Mouse (Mus musculus): ENCODE results near the gene Matk. TPM values are rescaled to one million over a fixed set of nuclear protein-coding genes. Genes with fewer than 3 reads are reported as not detected.
"Not testable (repeated sequence)": the region's sequence is repeated elsewhere in the genome, so short reads cannot be mapped to it uniquely, and the experiment has no call there.

Matk gene
- total RNA-seq, 1 experiment = 0.85 TPM

DNA sequence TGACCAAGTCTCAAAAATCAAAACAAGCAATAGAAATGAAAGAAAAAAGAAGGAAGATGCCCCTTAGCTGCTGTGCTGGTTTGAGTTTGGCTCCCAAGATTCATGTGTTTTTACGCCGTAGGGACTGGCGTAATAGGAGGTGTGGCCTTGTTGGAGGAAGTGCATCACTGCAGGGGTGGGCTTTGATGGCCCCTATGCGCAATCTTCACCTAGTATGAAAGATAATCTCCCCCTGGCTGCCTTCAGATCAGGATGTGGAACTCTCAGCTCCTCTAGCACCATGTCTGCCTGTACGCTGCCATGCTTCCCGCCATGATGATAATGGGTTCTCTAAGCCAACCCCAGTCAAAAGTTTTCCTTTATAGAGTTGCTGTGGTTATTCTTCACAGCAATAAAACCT lies 36.5 kb upstream of the Matk start:
- Histone ChIP-seq H3K27ac (ENCODE audit: insufficient read depth, low read depth, low read length, poor library complexity, severe bottlenecking) (no peak overlapping the region), H3K4me3 (ENCODE audit: insufficient read depth in 1 of 2, low read depth in 1 of 2, low read length in 2 of 2, poor library complexity in 1 of 2, severe bottlenecking in 1 of 2) (0 out of 4 replicates have a peak overlapping the region, but pooled peaks of 1 of the 2 experiments have one; percentile 35), H3K9me3 (ENCODE audit: control insufficient read depth, insufficient read depth, low read depth, low read length) (no peaks in the 10 kb centered on the region), H3K9ac (ENCODE audit: insufficient read depth, low read depth, low read length, poor library complexity, severe bottlenecking) (no peak overlapping the region), H3K36me3 (ENCODE audit: control insufficient read depth, insufficient read depth, low read length, poor library complexity, severe bottlenecking) (no peaks in the 10 kb centered on the region), H3K4me1 (ENCODE audit: control insufficient read depth in 2 of 2, insufficient read depth in 2 of 2, low read length in 2 of 2, poor library complexity in 1 of 2) (peaks cover 0 to 2% of the 10 kb centered on the region in 2 experiments; a peak in 1 of 4 replicates)
- no peak for TF ChIP-seq MAFK (IDR thresholded peaks at IDR 0.05; ENCODE audit: insufficient read depth, low read depth, low read length)
- TF ChIP-seq ZC3H11A (IDR thresholded peaks at IDR 0.05; ENCODE audit: borderline replicate concordance, low read depth, low read length) = no peak
- no peak for TF ChIP-seq CHD2 (IDR thresholded peaks at IDR 0.05; ENCODE audit: low read depth, low read length)
- TF ChIP-seq HCFC1 (IDR thresholded peaks at IDR 0.05; ENCODE audit: borderline replicate concordance, insufficient read depth, low read length) = no peak
- TF ChIP-seq ZNF384 (IDR thresholded peaks at IDR 0.05; ENCODE audit: low read depth, low read length) = no peak
- no peak for DNase-seq (ENCODE audit: low read depth, low spot score)
- in situ Hi-C loops (cut with MboI; ENCODE audit: low sequenced_read_pairs in 2 of 2, unreplicated experiment in 2 of 2) = no loop called here

- in situ Hi-C loops (cut with MboI; ENCODE audit: low sequenced_read_pairs in 2 of 2, unreplicated experiment in 2 of 2) = no loop called here
- DNase-seq (ENCODE audit: low read depth, low spot score) = no peak
- H3K9me3 ChIP-seq (ENCODE audit: control insufficient read depth, insufficient read depth, low read depth, low read length) = no peaks in the 10 kb centered on the region
- no peak overlapping the region for H3K27ac ChIP-seq (ENCODE audit: insufficient read depth, low read depth, low read length, poor library complexity, severe bottlenecking)
- peaks cover 0 to 2% of the 10 kb centered on the region in 2 experiments; a peak in 1 of 4 replicates for H3K4me1 ChIP-seq (ENCODE audit: control insufficient read depth in 2 of 2, insufficient read depth in 2 of 2, low read length in 2 of 2, poor library complexity in 1 of 2)
- no peak overlapping the region for H3K4me3 ChIP-seq (ENCODE audit: insufficient read depth in 1 of 2, low read depth in 1 of 2, low read length in 2 of 2, poor library complexity in 1 of 2, severe bottlenecking in 1 of 2)
- no peaks in the 10 kb centered on the region for H3K36me3 ChIP-seq (ENCODE audit: control insufficient read depth, insufficient read depth, low read length, poor library complexity, severe bottlenecking)
- TF ChIP-seq ZNF384 (IDR thresholded peaks at IDR 0.05; ENCODE audit: low read depth, low read length) (no peak), ZC3H11A (IDR thresholded peaks at IDR 0.05; ENCODE audit: borderline replicate concordance, low read depth, low read length) (no peak), MAFK (IDR thresholded peaks at IDR 0.05; ENCODE audit: insufficient read depth, low read depth, low read length) (no peak), HCFC1 (IDR thresholded peaks at IDR 0.05; ENCODE audit: borderline replicate concordance, insufficient read depth, low read length) (no peak), CHD2 (IDR thresholded peaks at IDR 0.05; ENCODE audit: low read depth, low read length) (no peak)
- H3K9ac ChIP-seq (ENCODE audit: insufficient read depth, low read depth, low read length, poor library complexity, severe bottlenecking) = no peak overlapping the region
Measured at GRCm38 (mm10) chr10:81216810-81217209, 35.9 kb upstream of the Matk start.

DNA sequence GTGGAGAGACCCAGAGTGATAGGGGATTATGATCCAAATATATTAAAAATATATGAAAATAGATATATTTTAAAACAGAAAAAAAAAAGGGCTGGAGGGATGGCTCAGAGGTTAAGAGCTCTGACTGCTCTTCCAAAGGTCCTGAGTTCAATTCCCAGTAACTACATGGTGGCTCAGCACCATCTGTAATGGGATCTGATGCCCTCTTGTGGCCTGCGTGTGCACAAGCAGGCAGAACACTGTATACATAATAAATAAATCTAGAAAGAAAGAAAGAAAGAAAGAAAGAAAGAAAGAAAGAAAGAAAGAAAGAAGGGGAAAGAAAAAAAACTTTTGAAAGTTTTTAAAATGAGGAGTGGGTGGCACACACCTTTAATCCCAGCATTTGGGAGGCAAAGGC lies 35.5 kb upstream of the Matk start:
- H3K4me1 ChIP-seq (ENCODE audit: control insufficient read depth in 2 of 2, insufficient read depth in 2 of 2, low read length in 2 of 2, poor library complexity in 1 of 2); in situ Hi-C loops (cut with MboI; ENCODE audit: low sequenced_read_pairs in 2 of 2, unreplicated experiment in 2 of 2): not testable (repeated sequence)

DNA sequence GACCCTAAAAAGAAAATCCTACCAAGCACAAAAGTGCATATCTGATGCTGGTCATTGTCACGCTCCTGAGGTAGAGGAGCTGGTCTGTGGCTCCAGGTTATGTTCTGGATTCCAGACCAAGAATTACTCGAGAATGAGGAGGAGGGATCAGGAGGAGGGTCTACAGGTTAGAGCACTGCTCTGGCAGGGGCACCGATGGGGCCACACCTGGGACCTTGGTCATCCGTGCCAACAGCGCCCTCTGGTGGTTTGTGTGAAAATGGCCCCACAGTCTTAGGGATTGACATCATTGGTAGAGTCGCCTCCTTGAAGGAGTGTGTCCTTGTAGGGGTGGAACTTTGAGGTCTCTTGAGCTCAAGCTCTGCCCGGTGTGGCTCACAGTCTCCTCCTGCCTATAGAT lies 34.8 kb upstream of the Matk start:
- Histone ChIP-seq H3K36me3 (ENCODE audit: control insufficient read depth, insufficient read depth, low read length, poor library complexity, severe bottlenecking) (no peaks in the 10 kb centered on the region), H3K9ac (ENCODE audit: insufficient read depth, low read depth, low read length, poor library complexity, severe bottlenecking) (no peak overlapping the region), H3K4me3 (ENCODE audit: insufficient read depth in 1 of 2, low read depth in 1 of 2, low read length in 2 of 2, poor library complexity in 1 of 2, severe bottlenecking in 1 of 2) (no peak overlapping the region), H3K27ac (ENCODE audit: insufficient read depth, low read depth, low read length, poor library complexity, severe bottlenecking) (no peak overlapping the region), H3K9me3 (ENCODE audit: control insufficient read depth, insufficient read depth, low read depth, low read length) (no peaks in the 10 kb centered on the region), H3K4me1 (ENCODE audit: control insufficient read depth in 2 of 2, insufficient read depth in 2 of 2, low read length in 2 of 2, poor library complexity in 1 of 2) (peaks cover 0 to 2% of the 10 kb centered on the region in 2 experiments; a peak in 1 of 4 replicates)
- no peak for TF ChIP-seq MAFK (IDR thresholded peaks at IDR 0.05; ENCODE audit: insufficient read depth, low read depth, low read length)
- DNase-seq (ENCODE audit: low read depth, low spot score) = no peak
- in situ Hi-C loops (cut with MboI; ENCODE audit: low sequenced_read_pairs in 2 of 2, unreplicated experiment in 2 of 2) = no loop called here

More for the DNA sequence above, 35.5 kb upstream of the Matk start:
- not testable (repeated sequence) for H3K9ac ChIP-seq (ENCODE audit: insufficient read depth, low read depth, low read length, poor library complexity, severe bottlenecking); H3K4me3 ChIP-seq (ENCODE audit: insufficient read depth in 1 of 2, low read depth in 1 of 2, low read length in 2 of 2, poor library complexity in 1 of 2, severe bottlenecking in 1 of 2); DNase-seq (ENCODE audit: low read depth, low spot score); H3K36me3 ChIP-seq (ENCODE audit: control insufficient read depth, insufficient read depth, low read length, poor library complexity, severe bottlenecking); H3K9me3 ChIP-seq (ENCODE audit: control insufficient read depth, insufficient read depth, low read depth, low read length); H3K27ac ChIP-seq (ENCODE audit: insufficient read depth, low read depth, low read length, poor library complexity, severe bottlenecking)

DNA sequence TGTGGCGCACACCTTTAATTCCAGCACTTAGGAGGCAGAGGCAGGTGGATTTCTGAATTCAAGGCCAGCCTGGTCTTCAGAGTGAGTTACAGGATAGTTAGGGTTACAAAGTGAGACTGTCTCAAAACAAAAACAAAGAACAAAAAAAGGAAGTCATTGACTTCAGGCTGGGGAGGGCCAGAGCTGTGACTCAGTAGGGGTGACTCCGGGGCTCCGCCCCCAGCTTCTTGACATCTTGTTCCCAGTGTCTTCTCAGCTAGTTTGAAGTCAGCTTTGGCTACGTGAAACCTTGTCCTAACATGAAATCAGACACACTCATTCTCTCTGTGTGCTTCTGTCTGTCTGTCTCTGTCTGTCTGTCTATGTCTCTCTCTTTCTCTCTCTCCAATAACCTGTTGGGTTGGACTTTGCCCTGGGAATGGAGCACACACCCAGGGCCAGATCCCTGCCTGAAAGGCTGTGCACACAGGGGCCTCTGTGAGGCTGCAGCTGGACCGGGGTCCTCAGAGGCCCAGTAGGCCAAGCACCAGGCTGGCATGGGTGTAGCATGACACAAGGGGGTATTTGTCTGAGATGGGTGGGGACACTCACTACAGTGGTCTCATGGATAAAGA lies 31.2 kb upstream of the Matk start:
- TF ChIP-seq ZNF384 (IDR thresholded peaks at IDR 0.05; ENCODE audit: low read depth, low read length) (no peak), CHD2 (IDR thresholded peaks at IDR 0.05; ENCODE audit: low read depth, low read length) (no peak), HCFC1 (IDR thresholded peaks at IDR 0.05; ENCODE audit: borderline replicate concordance, insufficient read depth, low read length) (no peak), ZC3H11A (IDR thresholded peaks at IDR 0.05; ENCODE audit: borderline replicate concordance, low read depth, low read length) (no peak), MAFK (IDR thresholded peaks at IDR 0.05; ENCODE audit: insufficient read depth, low read depth, low read length) (no peak)
- Histone ChIP-seq H3K9ac (ENCODE audit: insufficient read depth, low read depth, low read length, poor library complexity, severe bottlenecking) (no peak overlapping the region), H3K4me1 (ENCODE audit: control insufficient read depth in 2 of 2, insufficient read depth in 2 of 2, low read length in 2 of 2, poor library complexity in 1 of 2) (peaks cover 0 to 6% of the 10 kb centered on the region in 2 experiments; a peak in 1 of 4 replicates), H3K4me3 (ENCODE audit: insufficient read depth in 1 of 2, low read depth in 1 of 2, low read length in 2 of 2, poor library complexity in 1 of 2, severe bottlenecking in 1 of 2) (no peak overlapping the region), H3K27ac (ENCODE audit: insufficient read depth, low read depth, low read length, poor library complexity, severe bottlenecking) (no peak overlapping the region), H3K36me3 (ENCODE audit: control insufficient read depth, insufficient read depth, low read length, poor library complexity, severe bottlenecking) (no peaks in the 10 kb centered on the region), H3K9me3 (ENCODE audit: control insufficient read depth, insufficient read depth, low read depth, low read length) (no peaks in the 10 kb centered on the region)
- in situ Hi-C loops (cut with MboI; ENCODE audit: low sequenced_read_pairs in 2 of 2, unreplicated experiment in 2 of 2) = no loop called here
- DNase-seq (ENCODE audit: low read depth, low spot score) = no peak

DNA sequence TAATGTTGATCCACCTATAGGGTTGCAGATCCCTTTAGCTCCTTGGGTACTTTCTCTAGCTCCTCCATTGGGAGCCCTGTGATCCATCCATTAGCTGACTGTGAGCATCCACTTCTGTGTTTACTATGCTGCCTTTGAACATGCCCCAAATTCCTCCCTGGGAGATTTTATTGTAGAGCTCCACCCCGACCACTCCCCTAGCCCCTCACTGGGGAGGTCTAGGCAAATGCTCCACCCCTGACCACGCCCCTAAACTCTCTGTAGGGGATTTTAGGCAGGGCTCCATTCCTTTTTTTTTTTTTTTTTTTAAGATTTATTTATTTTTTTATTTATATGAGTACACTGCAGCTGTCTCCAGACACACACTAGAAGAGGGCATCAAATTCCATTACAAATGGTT lies 29.0 kb upstream of the Matk start:
- H3K36me3 ChIP-seq (ENCODE audit: control insufficient read depth, insufficient read depth, low read length, poor library complexity, severe bottlenecking); H3K9ac ChIP-seq (ENCODE audit: insufficient read depth, low read depth, low read length, poor library complexity, severe bottlenecking); H3K4me1 ChIP-seq (ENCODE audit: control insufficient read depth in 2 of 2, insufficient read depth in 2 of 2, low read length in 2 of 2, poor library complexity in 1 of 2); DNase-seq (ENCODE audit: low read depth, low spot score); H3K27ac ChIP-seq (ENCODE audit: insufficient read depth, low read depth, low read length, poor library complexity, severe bottlenecking); H3K4me3 ChIP-seq (ENCODE audit: insufficient read depth in 1 of 2, low read depth in 1 of 2, low read length in 2 of 2, poor library complexity in 1 of 2, severe bottlenecking in 1 of 2); H3K9me3 ChIP-seq (ENCODE audit: control insufficient read depth, insufficient read depth, low read depth, low read length); in situ Hi-C loops (cut with MboI; ENCODE audit: low sequenced_read_pairs in 2 of 2, unreplicated experiment in 2 of 2): not testable (repeated sequence)

Measured in ES-E14 (cell line).